Comparison of ENCODE assay signal across 8 mouse cellular contexts in genomic region chr2:35461131-35461947, GRCm38 (mm10). TPM values are rescaled to one million over a fixed set of nuclear protein-coding genes. Genes with fewer than 3 reads are reported as not detected.
DNase-seq lines count a peak whose midpoint lies in the region; ATAC-seq and TF ChIP-seq lines count a peak whose summit lies in the region.

No protein-coding gene starts in this region.

- peak; percentile 97 for DNase-seq in MEL (ENCODE audit: low read depth, low spot score)
- peak; percentile 65 for DNase-seq in embryo, embryonic 10 days (ENCODE audit: low spot score)
- DNase-seq in limb, embryonic 10.5 days (ENCODE audit: low spot score): peak; percentile 48
- DNase-seq in midbrain, embryonic 14.5 days: peak; percentile 29
- DNase-seq in thymus, postnatal 10 days (ENCODE audit: low spot score in 2 of 2): peak; percentile 51 to 52
- no peak for DNase-seq in adrenal gland, adult 8-10 months
- no peak for DNase-seq in urinary bladder, postnatal 25 days (ENCODE audit: low spot score)

- no peaks in the 10 kb centered on the region for H3K9me3 ChIP-seq in MEL (replicated peaks; ENCODE audit: insufficient read depth, low read length)
- H3K9me3 ChIP-seq in heart, embryonic 14.5 days (ENCODE audit: control insufficient read depth, low read length): no peaks in the 10 kb centered on the region
- no peaks in the 10 kb centered on the region for H3K9me3 ChIP-seq in limb, embryonic 10.5 days (replicated peaks)
- no peaks in the 10 kb centered on the region for H3K9me3 ChIP-seq in midbrain, embryonic 14.5 days (ENCODE audit: control insufficient read depth, low read length)

- H3K4me1 ChIP-seq in MEL (ENCODE audit: control insufficient read depth in 1 of 2, insufficient read depth in 2 of 2, low read length in 2 of 2): peaks cover 0 to 17% of the 10 kb centered on the region in 2 experiments; a peak in 2 of 4 replicates
- H3K4me1 ChIP-seq in heart, embryonic 14.5 days (ENCODE audit: control insufficient read depth in 2 of 2, insufficient read depth in 2 of 2, low read length in 2 of 2): peaks cover 13 to 20% of the 10 kb centered on the region in 2 experiments
- H3K4me1 ChIP-seq in limb, embryonic 10.5 days: peaks cover 42% of the 10 kb centered on the region
- H3K4me1 ChIP-seq in midbrain, embryonic 14.5 days (ENCODE audit: control insufficient read depth, insufficient read depth, low read length): peaks cover 4% of the 10 kb centered on the region; the same call in 1 of the 2 replicates

- peak; percentile 63 for ATAC-seq in heart, embryonic 14.5 days (ENCODE audit: insufficient number of reproducible peaks, insufficient read depth, low FRiP score, low read depth)
- ATAC-seq in midbrain, embryonic 14.5 days (ENCODE audit: low FRiP score, low TSS enrichment): no peak

- TF ChIP-seq RAD21 in MEL (IDR thresholded peaks at IDR 0.05; ENCODE audit: low read depth, low read length): no peak

- H3K27me3 ChIP-seq in MEL (ENCODE audit: control insufficient read depth in 1 of 2, insufficient read depth in 2 of 2, low read length in 2 of 2): no peaks in the 10 kb centered on the region
- no peaks in the 10 kb centered on the region for H3K27me3 ChIP-seq in heart, embryonic 14.5 days (ENCODE audit: control insufficient read depth, insufficient read depth, low read length)
- H3K27me3 ChIP-seq in limb, embryonic 10.5 days (ENCODE audit: low read depth, poor library complexity, severe bottlenecking): peaks cover 10% of the 10 kb centered on the region; the same call in 1 of the 2 replicates
- peaks cover 15% of the 10 kb centered on the region; the same call in 1 of the 2 replicates for H3K27me3 ChIP-seq in midbrain, embryonic 14.5 days (ENCODE audit: control insufficient read depth, insufficient read depth, low read length)

- H3K4me2 ChIP-seq in heart, embryonic 14.5 days (ENCODE audit: low read length): peak overlapping the region; percentile 95
- peak overlapping the region; percentile 96 for H3K4me2 ChIP-seq in midbrain, embryonic 14.5 days (ENCODE audit: low read length)

- TF ChIP-seq CTCF in MEL (IDR thresholded peaks at IDR 0.05 in 2 of 3, conservative IDR thresholded peaks at IDR 0.05 in 1 of 3; ENCODE audit: control insufficient read depth in 1 of 3, insufficient read depth in 1 of 3, low read depth in 2 of 3, low read length in 3 of 3, poor library complexity in 1 of 3, severe bottlenecking in 1 of 3): no peak

- TF ChIP-seq POLR2A in MEL (IDR thresholded peaks at IDR 0.05; ENCODE audit: control insufficient read depth in 1 of 2, insufficient read depth in 1 of 2, low read depth in 1 of 2, low read length in 2 of 2, poor library complexity in 1 of 2): peak; percentile 38 to 77; a peak in 2 of 4 replicates

- peak in 1 of 2 experiments; percentile 51; a peak in 2 of 4 replicates for TF ChIP-seq EP300 in MEL (IDR thresholded peaks at IDR 0.05; ENCODE audit: low read depth in 1 of 2, low read length in 2 of 2)

- WGBS in heart, embryonic 14.5 days: 2% methylated on average over 19 of the region's 20 CpGs
- WGBS in limb, embryonic 10.5 days: 2% methylated on average over 20 of the region's 20 CpGs
- WGBS in midbrain, embryonic 14.5 days: 6% methylated on average over 20 of the region's 20 CpGs

- peak overlapping the region; percentile 77 for H3K27ac ChIP-seq in MEL (ENCODE audit: control insufficient read depth, low read depth, low read length)
- peak overlapping the region; percentile 80 to 89 for H3K27ac ChIP-seq in heart, embryonic 14.5 days (replicated peaks in 1 of 2; ENCODE audit: control insufficient read depth in 1 of 2, insufficient read depth in 1 of 2, low read depth in 2 of 2, low read length in 2 of 2)
- H3K27ac ChIP-seq in limb, embryonic 10.5 days: peak overlapping the region; percentile 92
- no peak overlapping the region for H3K27ac ChIP-seq in midbrain, embryonic 14.5 days (replicated peaks; ENCODE audit: low read depth, low read length)

- peaks cover 21% of the 10 kb centered on the region for H3K79me2 ChIP-seq in MEL (ENCODE audit: control insufficient read depth, insufficient read depth, low read length, poor library complexity)

- H3K36me3 ChIP-seq in MEL (ENCODE audit: control insufficient read depth in 1 of 2, insufficient read depth in 2 of 2, low read length in 2 of 2): peaks cover 0 to 3% of the 10 kb centered on the region in 2 experiments; a peak in 2 of 4 replicates
- H3K36me3 ChIP-seq in heart, embryonic 14.5 days (ENCODE audit: control insufficient read depth, insufficient read depth, low read length): peaks cover 3% of the 10 kb centered on the region; the same call in 1 of the 2 replicates
- no peaks in the 10 kb centered on the region for H3K36me3 ChIP-seq in limb, embryonic 10.5 days
- no peaks in the 10 kb centered on the region for H3K36me3 ChIP-seq in midbrain, embryonic 14.5 days (ENCODE audit: control insufficient read depth, insufficient read depth, low read length)

- H3K4me3 ChIP-seq in MEL (ENCODE audit: control insufficient read depth in 1 of 2, insufficient read depth in 1 of 2, low read depth in 2 of 2, low read length in 2 of 2): peak overlapping the region; percentile 78 to 85
- H3K4me3 ChIP-seq in heart, embryonic 14.5 days (ENCODE audit: control insufficient read depth in 1 of 2, insufficient read depth in 1 of 2, low read depth in 1 of 2, low read length in 2 of 2): peak overlapping the region; percentile 67 to 77
- H3K4me3 ChIP-seq in limb, embryonic 10.5 days: peak overlapping the region; percentile 69
- H3K4me3 ChIP-seq in midbrain, embryonic 14.5 days (replicated peaks; ENCODE audit: low read depth, low read length): peak overlapping the region; percentile 55

- peak overlapping the region; percentile 86 for H3K9ac ChIP-seq in MEL (ENCODE audit: control insufficient read depth, low read depth, low read length, poor library complexity, severe bottlenecking)
- H3K9ac ChIP-seq in heart, embryonic 14.5 days (ENCODE audit: low read length): peak overlapping the region; percentile 86
- peak overlapping the region; percentile 75 for H3K9ac ChIP-seq in midbrain, embryonic 14.5 days (replicated peaks; ENCODE audit: low read length)

TF ChIP-seq in MEL, 35 proteins besides CTCF, POLR2A, EP300 and RAD21 (continues in another document):
- TF ChIP-seq ZKSCAN1 (IDR thresholded peaks at IDR 0.05; ENCODE audit: low read depth, low read length) (no peak), SMC3 (IDR thresholded peaks at IDR 0.05; ENCODE audit: low read depth, low read length) (no peak), USF1 (IDR thresholded peaks at IDR 0.05; ENCODE audit: low read depth, low read length) (no peak), SIN3A (IDR thresholded peaks at IDR 0.05; ENCODE audit: low read length) (peak; percentile 76), MAZ (IDR thresholded peaks at IDR 0.05; ENCODE audit: low read depth, low read length) (peak; percentile 86), TBP (IDR thresholded peaks at IDR 0.05; ENCODE audit: low read depth, low read length) (peak; percentile 86), KAT2A (conservative IDR thresholded peaks at IDR 0.05; ENCODE audit: low read depth, low read length) (no peak), BHLHE40 (IDR thresholded peaks at IDR 0.05; ENCODE audit: borderline replicate concordance, low read depth, low read length) (no peak), UBTF (IDR thresholded peaks at IDR 0.05; ENCODE audit: borderline replicate concordance, insufficient read depth, low read depth, low read length) (no peak), MYC (IDR thresholded peaks at IDR 0.05; ENCODE audit: low read depth, low read length) (0 out of 2 replicates have a peak, but pooled peaks have one; percentile 55), RCOR1 (IDR thresholded peaks at IDR 0.05; ENCODE audit: low read depth, low read length) (peak; percentile 29; the same call in 1 of the 2 replicates), E2F4 (IDR thresholded peaks at IDR 0.05; ENCODE audit: borderline replicate concordance, low read depth, low read length) (no peak), JUND (IDR thresholded peaks at IDR 0.05; ENCODE audit: low read depth, low read length) (no peak), CHD1 (IDR thresholded peaks at IDR 0.05; ENCODE audit: low read depth, low read length) (0 out of 2 replicates have a peak, but pooled peaks have one; percentile 77), MYB (IDR thresholded peaks at IDR 0.05; ENCODE audit: low read depth, low read length) (no peak), ZNF384 (IDR thresholded peaks at IDR 0.05; ENCODE audit: low read depth, low read length) (no peak), ZMIZ1 (IDR thresholded peaks at IDR 0.05; ENCODE audit: low read depth, low read length) (peak; percentile 36), ELF1 (IDR thresholded peaks at IDR 0.05; ENCODE audit: low read depth, low read length) (peak; percentile 70), NELFE (IDR thresholded peaks at IDR 0.05; ENCODE audit: low read depth, low read length) (peak; percentile 74), MEF2A (IDR thresholded peaks at IDR 0.05; ENCODE audit: extremely low read depth, insufficient replicate concordance, low read depth, low read length, poor library complexity, severe bottlenecking) (no peak), POLR2AphosphoS5 (IDR thresholded peaks at IDR 0.05; ENCODE audit: borderline replicate concordance, low read depth, low read length) (no peak), NRF1 (IDR thresholded peaks at IDR 0.05; ENCODE audit: insufficient read depth, low read depth, low read length, poor library complexity, severe bottlenecking) (no peak), HCFC1 (IDR thresholded peaks at IDR 0.05; ENCODE audit: low read depth, low read length) (peak; percentile 61), TAL1 (IDR thresholded peaks at IDR 0.05; ENCODE audit: low read length) (peak; percentile 50), TCF12 (IDR thresholded peaks at IDR 0.05; ENCODE audit: low read depth, low read length) (peak; percentile 70), GATA1 (IDR thresholded peaks at IDR 0.05; ENCODE audit: low read depth, low read length) (peak; percentile 69), ZC3H11A (IDR thresholded peaks at IDR 0.05; ENCODE audit: low read depth, low read length) (no peak), MXI1 (IDR thresholded peaks at IDR 0.05; ENCODE audit: low read depth, low read length) (peak; percentile 21; the same call in 1 of the 2 replicates), GABPA (IDR thresholded peaks at IDR 0.05; ENCODE audit: low read depth, low read length) (no peak)

RNA-seq across cellular contexts. Expression of gene Ggta1, which starts 1.7 kb away (rescaled TPM):
- 23.6 and 30.7 TPM in 2 replicates for total RNA-seq in MEL (2012; rRNA removed)
- 10 to 100 TPM in 1 of 2 experiments, not detected in 1; 29.2 TPM for polyA plus RNA-seq in MEL (2012; ENCODE audit: insufficient read depth in 1 of 2, insufficient read length in 2 of 2, low read depth in 1 of 2, low replicate concordance in 2 of 2, missing spikeins in 1 of 2)
- 37.9 and 39.4 TPM in 2 replicates for polyA plus RNA-seq in heart, embryonic 14.5 days (2014; fragmentation: Nextera tagmentation; extraction: Ambion mirVana)
- polyA plus RNA-seq in limb, embryonic 10.5 days (2016; fragmentation: Nextera tagmentation; extraction: Ambion mirVana): 6.5 and 6.6 TPM in 2 replicates
- 2.8 and 5.6 TPM in 2 replicates for polyA plus RNA-seq in midbrain, embryonic 14.5 days (2014; fragmentation: Nextera tagmentation; extraction: Ambion mirVana)
- total RNA-seq in adrenal gland, adult 8-10 months (2022): 10 to 100 TPM in 3 of 4 experiments, 1 to 10 TPM in 1; 8.8 to 14.1 (median 10.8) TPM

Comparison
In these comparisons a context has a peak if more than half of its experiments do, and no peak if none do; other contexts are left out.
1. DNase-seq: peak in MEL (single experiment), embryo, embryonic 10 days (single experiment), limb, embryonic 10.5 days (single experiment), midbrain, embryonic 14.5 days (single experiment) and thymus, postnatal 10 days (2 of 2); none in adrenal gland, adult 8-10 months (single experiment) and urinary bladder, postnatal 25 days (single experiment).
2. Peak in every context shown above with its lines, with median percentiles within 50 percentile points of each other: H3K4me3 ChIP-seq and H3K9ac ChIP-seq.